Mouse (Mus musculus) mouse trophoblast stem cell (cell line): ENCODE data around the gene Rpap3.

Experiments
- in situ Hi-C, 2 experiments: fragments of 300-500 bp; cut with MseI, MboI; formaldehyde crosslinking; loops; 2 replicates in 1 of 2; 3 replicates in 1 of 2; pipeline ENCODE4 v1.15.1; 2025

Gene Rpap3

GRCm38 (mm10) chr15:97731988-97732387 lies 26.4 kb upstream of the Rpap3 start:
- in situ Hi-C loops, result no loop called here

GRCm38 (mm10) chr15:97731111-97731510 lies 25.5 kb upstream of the Rpap3 start, which contains the start of gene Endou:
Endou (minus strand) TSS chr15:97731339.
- in situ Hi-C loops, result no loop called here

GRCm38 (mm10) chr15:97730365-97730764 lies 24.7 kb upstream of the Rpap3 start:
- in situ Hi-C loops, result no loop called here

- in situ Hi-C loops, result no loop called here
Observed at GRCm38 (mm10) chr15:97728804-97729203, 23.2 kb upstream of the Rpap3 start.

GRCm38 (mm10) chr15:97728394-97728793 lies 22.8 kb upstream of the Rpap3 start:
- in situ Hi-C loops, result no loop called here

GRCm38 (mm10) chr15:97727520-97727919 lies 21.9 kb upstream of the Rpap3 start:
- in situ Hi-C loops, result no loop called here

- in situ Hi-C loops, result no loop called here
Observed at GRCm38 (mm10) chr15:97727048-97727447, 21.4 kb upstream of the Rpap3 start.

GRCm38 (mm10) chr15:97726310-97726709 lies 20.7 kb upstream of the Rpap3 start:
- in situ Hi-C loops, result no loop called here

- in situ Hi-C loops, result no loop called here
Observed at GRCm38 (mm10) chr15:97725198-97725785, 19.7 kb upstream of the Rpap3 start.

- in situ Hi-C loops, result no loop called here
Observed at GRCm38 (mm10) chr15:97724346-97725197, 18.9 kb upstream of the Rpap3 start.

- in situ Hi-C loops, result no loop called here
Observed at GRCm38 (mm10) chr15:97723536-97724345, 18.1 kb upstream of the Rpap3 start.

GRCm38 (mm10) chr15:97721008-97721701 lies 15.5 kb upstream of the Rpap3 start:
- in situ Hi-C loops, result no loop called here

GRCm38 (mm10) chr15:97720026-97720675 lies 14.5 kb upstream of the Rpap3 start:
- in situ Hi-C loops, result no loop called here

- in situ Hi-C loops, result loop anchor here (5.0 to 10.0 kb wide), 2 partner anchors 58 to 65 kb away; partner anchors contain the start of gene Slc48a1 (in 1 of the 2)
Observed at GRCm38 (mm10) chr15:97719494-97719893, 13.9 kb upstream of the Rpap3 start.

GRCm38 (mm10) chr15:97718535-97719155 lies 13.0 kb upstream of the Rpap3 start:
- in situ Hi-C loops, result loop anchor here (5.0 to 10.0 kb wide), 2 partner anchors 59 to 66 kb away; partner anchors contain the start of gene Slc48a1 (in 1 of the 2)

GRCm38 (mm10) chr15:97717861-97718534 lies 12.4 kb upstream of the Rpap3 start:
- in situ Hi-C loops, result loop anchor here (5.0 to 10.0 kb wide), 2 partner anchors 59 to 67 kb away; partner anchors contain the start of gene Slc48a1 (in 1 of the 2)

GRCm38 (mm10) chr15:97716782-97717181 lies 11.2 kb upstream of the Rpap3 start:
- in situ Hi-C loops, result loop anchor here (5.0 to 10.0 kb wide), 2 partner anchors 61 to 68 kb away; partner anchors contain the start of gene Slc48a1 (in 1 of the 2)

GRCm38 (mm10) chr15:97715734-97716133 lies 10.1 kb upstream of the Rpap3 start:
- in situ Hi-C loops, result loop anchor here (5.0 to 10.0 kb wide), 2 partner anchors 62 to 69 kb away; partner anchors contain the start of gene Slc48a1 (in 1 of the 2)

- in situ Hi-C loops, result loop anchor here (5.0 to 10.0 kb wide), 2 partner anchors 62 to 70 kb away; partner anchors contain the start of gene Slc48a1 (in 1 of the 2)
Observed at GRCm38 (mm10) chr15:97715083-97715482, 9.5 kb upstream of the Rpap3 start.
